Mouse (Mus musculus): ENCODE measurements at regions not wholly inside any gene's neighbourhood (a gene's known extent, or its start where the extent isn't known, plus 50 kb on each side); places are given as distances from the start of the nearest gene placed in this dataset.

DNA sequence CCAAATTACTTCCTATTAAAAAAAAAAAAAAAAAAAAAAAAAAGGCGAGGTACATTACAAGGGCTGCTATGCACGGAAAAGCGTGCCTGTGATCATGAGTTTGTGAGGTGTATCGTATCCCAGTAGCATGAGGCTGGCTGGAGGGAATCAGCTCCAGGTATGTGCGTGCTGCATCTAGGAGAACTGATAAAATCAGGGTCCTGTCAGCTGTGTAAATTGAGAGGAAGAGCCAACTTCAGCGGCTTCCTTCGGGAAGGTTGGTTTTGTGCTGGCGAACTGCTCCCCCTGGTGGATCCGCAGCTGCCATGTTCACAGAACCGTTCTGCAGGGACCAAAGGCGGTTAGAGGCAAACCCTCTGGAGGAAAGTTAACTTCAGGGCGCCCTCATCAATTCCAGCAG, 60.8 kb upstream of the Gm10295 start:
- DNase-seq (ENCODE audit: low spot score in 2 of 2): peak; percentile 32 to 76

- DNase-seq (ENCODE audit: low spot score in 2 of 2): no peak
These were observed 60.2 kb upstream of the Gm10295 start for GRCm38 (mm10) chr7:71411293-71412011.

- DNase-seq (ENCODE audit: low spot score in 2 of 2): no peak
These were observed 58.6 kb upstream of the Gm10295 start for GRCm38 (mm10) chr7:71409903-71410302.

- DNase-seq (ENCODE audit: low spot score in 2 of 2): no peak
These were observed 57.8 kb upstream of the Gm10295 start for GRCm38 (mm10) chr7:71409061-71409460.

DNA sequence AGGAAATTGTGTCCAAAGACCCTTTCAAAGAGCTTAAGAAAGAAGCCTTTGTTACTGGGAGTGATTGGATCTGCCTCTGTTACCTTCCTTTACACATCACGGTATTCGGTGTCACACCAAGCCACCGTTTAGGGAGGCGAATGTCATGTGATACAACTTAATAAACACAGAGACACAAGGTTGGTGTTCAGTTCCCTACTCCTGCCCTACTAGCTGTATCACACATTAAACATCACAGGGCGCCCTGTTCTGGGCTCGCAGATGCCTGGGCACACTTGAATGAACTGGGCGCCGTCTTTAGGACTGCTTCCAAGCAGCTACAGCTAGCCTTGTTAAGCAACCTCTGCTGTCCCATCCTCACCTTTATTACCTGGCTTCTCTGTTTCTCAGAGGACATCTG, 55.0 kb upstream of the Gm10295 start:
- no peak for DNase-seq (ENCODE audit: low spot score in 2 of 2)
